Mouse (Mus musculus) NIH3T3 (cell line): ENCODE results near the gene Mst1r.

ENCODE experiments used
- DNase-seq: peaks from one replicate; pipeline ENCODE4 v3.0.0-alpha.2; 2012; ENCODE audit warnings: low read depth

Mst1r gene

DNA sequence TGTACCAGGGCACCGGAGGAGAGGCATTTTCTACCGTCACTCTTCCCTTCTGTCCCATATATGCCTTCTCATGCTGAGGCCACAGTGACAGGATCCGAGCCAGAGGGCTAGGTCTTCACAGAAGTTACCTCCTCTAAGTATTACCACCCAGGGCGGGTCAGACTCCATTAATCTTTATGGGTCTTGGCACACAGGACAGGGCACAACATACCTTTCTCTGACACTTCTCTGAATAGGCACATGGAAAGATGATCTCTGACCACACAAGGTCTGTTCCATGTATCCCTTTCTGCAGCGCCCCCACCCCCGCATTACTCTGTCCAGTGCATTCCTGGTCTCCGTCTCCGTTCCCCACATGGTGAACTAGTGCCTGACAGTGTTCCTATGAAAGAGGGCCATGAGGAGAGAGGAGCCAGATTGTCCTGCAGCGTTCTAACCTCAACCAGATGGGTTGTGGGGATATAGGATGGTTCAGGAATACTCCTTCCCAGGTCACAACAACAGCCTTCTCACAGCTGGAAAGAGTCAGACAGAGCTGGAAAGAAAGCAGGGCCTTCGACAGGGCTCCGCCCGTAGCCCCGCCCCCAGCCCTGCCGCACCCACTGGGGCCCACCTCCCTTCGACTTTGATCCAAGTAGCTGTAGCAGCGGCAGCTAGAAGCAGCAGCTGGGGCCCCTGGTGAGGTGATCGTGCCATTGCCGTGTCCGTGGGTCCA is at the start of gene Mst1r:
Mst1r (plus strand) TSS at position 622 of the 715 bp plus-strand sequence.
- DNase-seq, result peak; percentile 74

DNA sequence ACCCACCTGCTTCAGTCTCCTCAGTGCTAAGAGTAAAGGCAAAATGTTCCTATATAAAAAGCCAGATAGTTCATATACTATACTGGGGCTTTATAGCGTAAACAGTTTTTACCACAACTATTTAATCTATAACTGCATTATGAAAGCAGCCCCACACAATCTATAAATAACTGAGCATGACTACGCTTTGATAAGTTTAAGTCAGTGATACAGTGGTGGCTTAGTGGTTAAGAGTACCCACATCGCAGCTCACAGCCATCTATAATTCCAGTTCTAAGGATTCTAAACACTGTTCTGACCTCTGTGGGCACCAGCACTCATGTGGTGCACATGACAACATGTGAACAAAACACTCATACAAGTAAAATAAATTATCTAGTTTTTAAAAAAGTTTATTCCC is 48.3 kb upstream of the Mst1r start:
- DNase-seq, result no peak

GRCm38 (mm10) chr9:107864493-107864892 is 42.2 kb upstream of the Mst1r start:
- DNase-seq, result no peak

GRCm38 (mm10) chr9:107866081-107866480 is 40.6 kb upstream of the Mst1r start:
- no peak for DNase-seq

DNA sequence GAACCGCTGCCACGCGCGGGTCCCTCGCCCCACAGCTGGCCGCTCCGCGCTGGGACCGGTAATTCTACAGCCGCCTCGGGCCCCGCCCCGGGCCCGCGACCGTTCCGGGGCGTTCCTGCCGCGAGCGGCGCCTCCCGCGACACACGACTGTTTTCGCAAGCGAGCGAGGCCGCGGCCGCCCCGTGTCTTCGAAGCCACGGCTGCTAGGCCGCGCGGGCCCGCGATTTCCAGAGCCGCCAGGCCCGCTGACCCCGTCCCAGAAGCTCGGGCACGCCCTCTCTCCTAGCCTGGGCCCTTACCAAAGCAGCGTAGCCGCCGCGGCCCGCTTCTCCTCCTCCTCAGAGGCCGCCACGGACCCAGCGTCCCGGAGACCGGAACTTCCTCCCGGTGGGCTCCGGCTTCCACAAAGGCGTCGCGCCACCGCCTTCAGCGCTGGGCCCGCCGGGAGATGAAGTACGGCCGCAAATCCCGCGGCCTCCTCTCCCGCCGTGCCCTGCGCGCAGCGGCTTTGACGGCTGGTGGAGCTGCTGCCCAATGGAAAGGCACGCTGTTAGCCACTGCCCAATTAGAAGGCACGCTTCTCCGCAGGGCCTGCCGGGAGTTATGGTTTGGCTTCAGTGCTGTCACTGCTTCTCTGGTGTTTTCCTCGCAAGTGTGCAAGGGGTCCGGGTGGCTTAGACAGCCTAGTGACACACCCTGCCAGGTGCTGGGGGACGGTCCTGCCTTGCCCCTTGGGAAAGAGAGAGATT is 34.1 kb upstream of the Mst1r start:
- peak; percentile 95 for DNase-seq

GRCm38 (mm10) chr9:107873137-107873536 is 33.5 kb upstream of the Mst1r start, which contains the start of gene Rbm6:
Gene Rbm6, minus strand, starts transcription at chr9:107873237.
- DNase-seq, result no peak

- no peak for DNase-seq
These were observed 26.3 kb upstream of the Mst1r start for GRCm38 (mm10) chr9:107880411-107880810.

- peak; percentile 86 for DNase-seq
These were observed 18.8 kb upstream of the Mst1r start, which contains the start of gene Mon1a for GRCm38 (mm10) chr9:107887804-107888266. Gene Mon1a, plus strand, starts transcription at chr9:107888151.

- peak; percentile 48 for DNase-seq
These were observed 18.3 kb upstream of the Mst1r start for GRCm38 (mm10) chr9:107888267-107888850.

DNA sequence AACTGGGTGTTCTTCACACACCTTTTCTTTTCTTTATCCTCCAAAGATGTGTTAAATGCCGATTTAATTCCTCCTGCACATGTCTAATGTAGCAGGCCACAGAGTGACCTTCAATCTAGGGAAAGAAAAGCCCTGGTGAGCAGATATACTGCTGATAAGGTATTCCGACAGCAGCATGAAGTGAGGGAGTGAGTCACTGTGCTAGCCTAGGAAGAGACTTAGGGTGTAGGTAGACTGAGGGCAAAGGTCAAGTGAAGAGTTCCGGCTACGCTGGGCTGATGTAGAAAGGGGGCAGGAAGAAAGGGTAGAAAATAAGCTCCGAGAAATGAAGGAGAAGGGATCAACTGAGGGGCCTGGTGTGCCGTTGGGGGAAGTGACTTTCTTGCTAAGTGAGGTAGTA is 16.4 kb upstream of the Mst1r start:
- DNase-seq, result no peak

DNA sequence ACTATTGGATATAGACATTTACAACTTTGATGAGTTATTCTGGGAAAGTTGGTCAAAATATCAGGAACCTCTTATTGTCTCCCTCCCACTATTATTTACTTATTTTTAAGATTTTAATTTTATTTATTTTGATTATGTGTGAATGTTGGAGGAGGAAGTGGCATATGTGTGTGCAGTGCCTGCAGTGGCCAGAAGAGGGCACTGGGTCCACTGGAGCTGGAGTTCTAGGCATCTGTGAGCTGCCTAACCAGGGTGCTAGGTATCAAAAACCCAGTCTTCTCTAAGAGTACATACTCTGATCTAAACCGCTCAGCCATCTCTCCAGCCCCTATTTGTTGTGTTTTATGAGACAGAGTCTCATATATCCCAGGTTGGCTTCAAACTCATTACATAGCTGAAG is 15.7 kb upstream of the Mst1r start:
- DNase-seq, result peak; percentile 16

GRCm38 (mm10) chr9:107898563-107898962 is 8.1 kb upstream of the Mst1r start:
- DNase-seq, result no peak

- no peak for DNase-seq
These were observed 6.8 kb upstream of the Mst1r start for GRCm38 (mm10) chr9:107899855-107900254.

DNA sequence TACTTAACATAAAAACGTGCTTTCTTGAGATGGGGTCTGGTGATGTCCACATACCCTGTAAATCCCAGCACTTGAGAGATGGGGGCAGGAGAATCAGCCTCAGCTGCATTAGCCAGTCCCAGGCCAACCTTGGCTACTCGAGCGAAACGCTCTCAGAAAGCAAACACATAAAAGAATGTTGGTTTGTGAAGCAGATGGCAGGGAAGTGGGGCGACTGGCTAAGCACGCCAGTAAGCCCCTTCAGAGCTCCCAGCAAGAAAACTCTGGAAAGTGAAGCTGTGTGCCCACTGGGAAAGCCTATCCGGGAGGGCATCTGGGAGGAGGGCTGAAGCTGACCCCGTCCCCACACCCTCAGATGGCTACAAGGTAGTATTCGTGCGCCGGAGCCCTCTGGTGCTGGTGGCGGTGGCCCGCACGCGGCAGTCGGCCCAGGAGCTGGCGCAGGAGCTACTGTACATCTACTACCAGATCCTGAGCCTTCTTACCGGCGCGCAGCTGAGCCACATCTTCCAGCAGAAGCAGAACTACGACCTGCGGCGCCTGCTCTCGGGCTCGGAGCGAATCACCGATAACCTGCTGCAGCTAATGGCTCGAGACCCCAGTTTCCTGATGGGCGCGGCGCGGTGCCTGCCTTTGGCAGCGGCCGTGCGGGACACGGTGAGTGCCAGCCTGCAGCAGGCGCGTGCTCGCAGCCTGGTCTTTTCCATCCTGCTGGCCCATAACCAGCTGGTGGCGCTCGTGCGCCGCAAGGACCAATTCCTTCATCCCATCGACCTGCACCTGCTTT is 5.6 kb upstream of the Mst1r start:
- DNase-seq, result no peak

DNA sequence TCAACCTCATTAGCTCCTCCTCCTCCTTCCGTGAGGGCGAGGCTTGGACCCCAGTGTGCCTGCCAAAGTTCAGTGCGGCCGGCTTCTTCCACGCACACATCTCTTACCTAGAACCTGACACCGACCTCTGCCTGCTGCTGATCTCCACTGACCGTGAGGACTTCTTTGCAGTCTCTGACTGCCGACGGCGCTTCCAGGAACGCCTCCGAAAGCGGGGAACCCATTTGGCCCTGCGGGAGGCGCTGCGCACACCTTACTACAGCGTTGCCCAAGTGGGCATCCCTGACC is 5.1 kb upstream of the Mst1r start:
- DNase-seq, result no peak

DNA sequence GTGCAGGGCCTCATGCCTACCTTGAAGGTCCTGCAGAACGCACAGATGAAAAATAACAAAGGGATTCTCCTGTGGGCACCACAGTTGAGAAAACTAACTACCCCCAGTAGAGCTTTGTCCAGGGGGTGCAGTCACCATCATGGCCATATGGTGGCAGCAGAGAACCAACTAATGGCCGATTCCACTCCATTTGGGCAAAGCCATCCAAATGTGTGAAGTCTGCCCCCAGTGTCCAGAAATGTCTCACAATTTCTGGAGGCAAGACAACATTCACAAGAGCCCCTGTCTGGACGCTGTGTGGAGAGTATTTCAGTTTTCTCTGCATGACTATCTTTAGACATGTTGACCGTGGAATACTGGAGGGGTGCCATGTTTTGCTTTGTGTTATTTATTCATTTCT is 1.9 kb upstream of the Mst1r start:
- DNase-seq, result peak; percentile 91

- no peak for DNase-seq
These were observed 511 bp downstream of the Mst1r start for GRCm38 (mm10) chr9:107906967-107907800.

DNA sequence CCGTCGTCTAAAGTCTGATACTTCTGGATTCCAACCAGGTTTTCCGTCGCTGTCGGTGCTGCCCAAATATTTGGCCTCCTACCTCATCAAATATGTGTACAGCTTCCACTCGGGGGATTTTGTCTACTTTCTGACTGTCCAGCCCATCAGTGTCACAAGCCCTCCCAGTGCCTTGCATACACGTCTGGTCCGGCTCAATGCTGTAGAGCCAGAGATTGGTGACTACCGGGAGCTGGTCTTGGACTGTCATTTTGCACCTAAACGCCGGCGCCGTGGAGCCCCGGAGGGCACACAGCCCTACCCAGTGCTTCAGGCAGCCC is 1.1 kb downstream of the Mst1r start:
- DNase-seq, result no peak

GRCm38 (mm10) chr9:107908410-107909158 is 1.9 kb downstream of the Mst1r start:
- no peak for DNase-seq

DNA sequence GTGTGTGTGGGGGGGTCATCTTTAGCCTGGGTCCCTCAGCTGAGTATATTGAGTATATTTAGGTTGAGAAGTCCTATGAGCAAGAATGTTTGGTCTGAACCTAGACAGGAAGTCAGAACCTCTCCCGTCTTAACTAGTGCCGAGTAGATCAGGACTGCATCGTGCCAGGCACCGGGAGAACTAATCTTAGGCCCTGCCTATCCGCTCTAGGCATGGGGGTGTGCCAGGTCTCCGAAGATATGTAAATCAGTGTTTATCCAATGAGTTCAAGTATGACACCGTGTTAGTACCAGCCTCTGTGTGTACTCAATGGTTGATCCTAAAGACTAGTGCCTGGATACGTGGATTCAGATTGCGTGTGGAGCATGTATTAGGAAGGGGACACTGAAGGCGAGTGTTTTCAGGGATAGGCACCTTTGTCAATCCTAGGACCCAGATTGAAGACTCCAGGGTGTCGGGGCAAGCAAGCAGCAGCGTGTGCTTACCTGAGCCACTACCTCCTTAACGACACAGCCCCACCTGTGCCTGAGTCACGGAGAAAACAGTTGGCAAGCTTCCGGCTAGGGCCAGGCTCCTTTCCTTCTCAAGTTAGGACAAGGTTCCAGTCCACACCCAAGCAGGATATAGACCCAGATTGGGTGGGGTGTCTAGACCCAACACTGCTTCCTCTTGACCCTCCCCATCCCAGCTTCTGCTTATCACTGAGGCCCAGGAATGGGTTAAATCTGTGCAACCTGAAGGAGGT is 3.5 kb downstream of the Mst1r start:
- no peak for DNase-seq
